Mouse (Mus musculus) hindbrain, embryonic 16.5 days (tissue): ENCODE data around the gene Zc3h7b. TPM values are rescaled to one million over a fixed set of nuclear protein-coding genes. Genes with fewer than 3 reads are reported as not detected.

Experiments used
- ATAC-seq: fragments of 200-750 bp; cut with Nextera tagmentation; 2 replicates; pipeline ENCODE4 v1.8.0; 2017; ENCODE audit warnings: moderate TSS enrichment, moderate library complexity
- H3K27ac ChIP-seq: fragments of 300-500 bp; sonication (generic); 2 replicates; pipeline ENCODE4 v1.5.1; 2014; ENCODE audit warnings: low read depth, mild to moderate bottlenecking, control low read depth, low read length, moderate library complexity
- H3K27me3 ChIP-seq: fragments of 300-500 bp; sonication (generic); replicated peaks from 2 replicates; pipeline ENCODE4 v1.6.1; 2014; ENCODE audit warnings: low read length; ENCODE audit not compliant: control insufficient read depth, insufficient read depth
- H3K36me3 ChIP-seq: fragments of 300-500 bp; sonication (generic); 2 replicates; pipeline ENCODE4 v1.6.1; 2014; ENCODE audit warnings: mild to moderate bottlenecking, low read length, moderate library complexity, mixed read lengths; ENCODE audit not compliant: control insufficient read depth, insufficient read depth
- H3K4me1 ChIP-seq: fragments of 300-500 bp; sonication (generic); 2 replicates; pipeline ENCODE4 v1.6.1; 2014; ENCODE audit warnings: low read depth, low read length; ENCODE audit not compliant: control insufficient read depth, insufficient read depth
- H3K4me2 ChIP-seq: fragments of 300-500 bp; sonication (generic); 2 replicates; pipeline ENCODE4 v1.6.1; 2014; ENCODE audit warnings: mild to moderate bottlenecking, low read length, control low read depth, moderate library complexity
- H3K4me3 ChIP-seq: fragments of 300-500 bp; sonication (generic); 2 replicates; pipeline ENCODE4 v1.5.1; 2014; ENCODE audit warnings: mild to moderate bottlenecking, low read length, control low read depth, moderate library complexity
- H3K9ac ChIP-seq: fragments of 300-500 bp; sonication (generic); 2 replicates; pipeline ENCODE4 v1.6.1; 2014; ENCODE audit warnings: low read depth, mild to moderate bottlenecking, control low read depth, low read length, moderate library complexity
- H3K9me3 ChIP-seq: fragments of 300-500 bp; sonication (generic); 2 replicates; pipeline ENCODE4 v1.6.1; 2014; ENCODE audit warnings: mild to moderate bottlenecking, low read length, moderate library complexity; ENCODE audit not compliant: control insufficient read depth
- WGBS: fragments of 180-500 bp; shearing (Covaris S2); extraction: QIAGEN DNeasy Blood & Tissue Kit; methylation state at CpG from one replicate; pipeline ENCODE4 v1.1.7; 2014; 5-methylcytosine and 5-hydroxymethylcytosine counted together
- polyA plus RNA-seq: library from polyadenylated mRNA; unstranded; fragments of >200 nt; fragmentation: Nextera tagmentation; extraction: Ambion mirVana; gene quantifications from 2 replicates; pipeline ENCODE4 v1.2.1, GENCODE M21; 2015

Zc3h7b gene
- polyA plus RNA-seq, 1 experiment from 2014 or later, result 39.3 TPM

GRCm38 (mm10) chr15:81758701-81759100, 13.8 kb downstream of the Zc3h7b start:
- Histone ChIP-seq H3K36me3 (no peaks in the 10 kb centered on the region), H3K27ac (no peak overlapping the region), H3K9me3 (no peaks in the 10 kb centered on the region), H3K4me2 (no peak overlapping the region), H3K27me3 (no peaks in the 10 kb centered on the region), H3K4me1 (no peaks in the 10 kb centered on the region; the same call in 1 of the 2 replicates), H3K4me3 (no peak overlapping the region), H3K9ac (no peak overlapping the region)
- no peak for ATAC-seq
- 78% methylated on average over 5 of the region's 5 CpGs for WGBS

GRCm38 (mm10) chr15:81759542-81759941, 14.7 kb downstream of the Zc3h7b start:
- 90% methylated on average over 3 of the region's 3 CpGs for WGBS

GRCm38 (mm10) chr15:81760361-81761079, 15.7 kb downstream of the Zc3h7b start:
- Histone ChIP-seq H3K9me3 (no peaks in the 10 kb centered on the region), H3K36me3 (no peaks in the 10 kb centered on the region), H3K9ac (no peak overlapping the region), H3K4me1 (no peaks in the 10 kb centered on the region; the same call in 1 of the 2 replicates), H3K4me2 (no peak overlapping the region), H3K27ac (no peak overlapping the region), H3K4me3 (no peak overlapping the region), H3K27me3 (no peaks in the 10 kb centered on the region)
- ATAC-seq, result no peak
- 94% methylated on average over 5 of the region's 5 CpGs for WGBS

More at GRCm38 (mm10) chr15:81759542-81759941, 14.7 kb downstream of the Zc3h7b start:
- no peaks in the 10 kb centered on the region; the same call in 1 of the 2 replicates for H3K4me1 ChIP-seq
- no peak for ATAC-seq
- H3K4me3 ChIP-seq, result no peak overlapping the region
- H3K36me3 ChIP-seq, result no peaks in the 10 kb centered on the region
- no peaks in the 10 kb centered on the region for H3K27me3 ChIP-seq
- H3K9ac ChIP-seq, result no peak overlapping the region
- no peak overlapping the region for H3K4me2 ChIP-seq
- no peak overlapping the region for H3K27ac ChIP-seq
- no peaks in the 10 kb centered on the region for H3K9me3 ChIP-seq

GRCm38 (mm10) chr15:81761381-81761780, 16.5 kb downstream of the Zc3h7b start:
- H3K4me3 ChIP-seq, result no peak overlapping the region
- no peak for ATAC-seq
- no peaks in the 10 kb centered on the region for H3K27me3 ChIP-seq
- no peaks in the 10 kb centered on the region for H3K36me3 ChIP-seq
- no peak overlapping the region for H3K4me2 ChIP-seq
- no peak overlapping the region for H3K27ac ChIP-seq
- no peak overlapping the region for H3K9ac ChIP-seq
- no peaks in the 10 kb centered on the region for H3K9me3 ChIP-seq
- 80% methylated on average over 7 of the region's 7 CpGs for WGBS
- H3K4me1 ChIP-seq, result no peaks in the 10 kb centered on the region; the same call in 1 of the 2 replicates

GRCm38 (mm10) chr15:81761959-81762358, 17.1 kb downstream of the Zc3h7b start:
- Histone ChIP-seq H3K4me1 (no peaks in the 10 kb centered on the region; the same call in 1 of the 2 replicates), H3K9ac (no peak overlapping the region), H3K4me3 (no peak overlapping the region), H3K27me3 (no peaks in the 10 kb centered on the region), H3K27ac (no peak overlapping the region), H3K36me3 (no peaks in the 10 kb centered on the region), H3K9me3 (no peaks in the 10 kb centered on the region), H3K4me2 (no peak overlapping the region)
- ATAC-seq, result no peak
- WGBS, result 93% methylated on average over 3 of the region's 3 CpGs

GRCm38 (mm10) chr15:81764573-81764972, 19.7 kb downstream of the Zc3h7b start:
- H3K9me3 ChIP-seq, result no peaks in the 10 kb centered on the region
- no peak overlapping the region for H3K9ac ChIP-seq
- H3K27ac ChIP-seq, result no peak overlapping the region
- H3K4me1 ChIP-seq, result no peaks in the 10 kb centered on the region
- H3K36me3 ChIP-seq, result peaks cover 3% of the 10 kb centered on the region; the same call in 1 of the 2 replicates
- H3K4me3 ChIP-seq, result no peak overlapping the region
- H3K4me2 ChIP-seq, result no peak overlapping the region
- ATAC-seq, result no peak
- no peaks in the 10 kb centered on the region for H3K27me3 ChIP-seq
- 89% methylated on average over 6 of the region's 6 CpGs for WGBS

- Histone ChIP-seq H3K9me3 (no peaks in the 10 kb centered on the region), H3K4me3 (no peak overlapping the region), H3K27ac (no peak overlapping the region), H3K4me1 (no peaks in the 10 kb centered on the region), H3K27me3 (no peaks in the 10 kb centered on the region), H3K36me3 (peaks cover 6% of the 10 kb centered on the region; the same call in 1 of the 2 replicates), H3K9ac (no peak overlapping the region), H3K4me2 (no peak overlapping the region)
- no peak for ATAC-seq
- WGBS, result 86% methylated on average over 9 of the region's 9 CpGs
Measured at GRCm38 (mm10) chr15:81765651-81766050, 20.8 kb downstream of the Zc3h7b start.

GRCm38 (mm10) chr15:81766439-81766838, 21.6 kb downstream of the Zc3h7b start:
- WGBS, result 95% methylated on average over 5 of the region's 5 CpGs
- no peak overlapping the region for H3K4me3 ChIP-seq
- no peak for ATAC-seq

GRCm38 (mm10) chr15:81769037-81769436, 24.2 kb downstream of the Zc3h7b start:
- Histone ChIP-seq H3K4me2 (no peak overlapping the region), H3K27ac (no peak overlapping the region), H3K9ac (no peak overlapping the region), H3K4me1 (no peaks in the 10 kb centered on the region), H3K36me3 (peaks cover 23% of the 10 kb centered on the region), H3K4me3 (no peak overlapping the region), H3K27me3 (no peaks in the 10 kb centered on the region), H3K9me3 (no peaks in the 10 kb centered on the region)
- ATAC-seq, result no peak
- WGBS, result 47% methylated on average over 13 of the region's 13 CpGs

More at GRCm38 (mm10) chr15:81766439-81766838, 21.6 kb downstream of the Zc3h7b start:
- H3K9ac ChIP-seq, result no peak overlapping the region
- peaks cover 6% of the 10 kb centered on the region; the same call in 1 of the 2 replicates for H3K36me3 ChIP-seq
- no peak overlapping the region for H3K4me2 ChIP-seq
- no peaks in the 10 kb centered on the region for H3K27me3 ChIP-seq
- H3K4me1 ChIP-seq, result no peaks in the 10 kb centered on the region
- H3K9me3 ChIP-seq, result no peaks in the 10 kb centered on the region
- no peak overlapping the region for H3K27ac ChIP-seq
